8 mouse cellular contexts compared by ENCODE assay signal in the genomic region with DNA sequence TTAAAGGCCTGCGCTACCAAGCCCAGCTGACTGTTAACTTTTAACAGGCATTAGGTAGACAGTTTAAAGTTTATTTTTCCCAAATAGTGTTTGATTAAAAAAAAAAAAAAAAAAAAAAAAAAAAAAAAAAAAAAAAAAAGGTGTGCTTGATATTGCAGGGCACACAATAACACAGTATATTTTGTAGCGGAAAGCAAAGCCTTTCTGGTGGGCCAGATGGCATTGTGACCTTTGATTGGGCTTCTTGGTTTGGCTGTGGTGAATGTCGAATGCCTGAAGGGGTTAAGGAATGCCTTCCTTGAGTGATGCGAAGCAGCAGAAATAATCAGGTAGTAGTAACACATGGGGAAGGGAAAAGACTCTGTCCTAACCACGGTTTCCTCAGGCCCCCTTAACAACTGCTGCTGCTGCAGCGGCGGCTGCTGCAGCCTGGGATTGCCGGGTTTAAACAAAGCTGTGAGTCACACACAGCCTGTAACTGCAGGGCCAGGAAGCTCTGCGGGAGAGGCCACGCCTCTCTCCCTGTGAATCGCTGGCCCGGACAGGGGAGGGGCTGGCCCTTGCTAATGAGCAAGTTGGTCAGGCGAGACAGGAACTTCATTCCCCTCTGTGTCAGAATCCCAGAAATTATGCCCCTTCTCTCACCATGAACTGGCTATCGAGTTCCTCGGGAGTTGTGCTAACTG. TPM values are rescaled to one million over a fixed set of nuclear protein-coding genes. Genes with fewer than 3 reads are reported as not detected.
A peak's percentile ranks its signal among the peaks of the same experiment; 100 is the strongest.
DNase-seq lines count a peak whose midpoint lies in the region.

No protein-coding gene starts in this region.

- peaks cover 76% of the 10 kb centered on the region for H3K4me1 ChIP-seq in megakaryocyte, embryonic 14.5 days

- H3K4me3 ChIP-seq in megakaryocyte, embryonic 14.5 days (replicated peaks) = peak overlapping the region; percentile 97

- H3K9me3 ChIP-seq in megakaryocyte, embryonic 14.5 days = no peaks in the 10 kb centered on the region

- DNase-seq in adrenal gland, adult (ENCODE audit: inconsistent age in 2 of 2, low spot score in 1 of 2) = peak; percentile 92 to 95
- DNase-seq in embryo, embryonic 10 days (ENCODE audit: low spot score) = peak; percentile 93
- peak; percentile 70 for DNase-seq in gastrocnemius, postnatal 10 days
- peak; percentile 66 for DNase-seq in hindlimb bud, embryonic 11.5 days (ENCODE audit: extremely low spot score, low read depth, low spot score)
- DNase-seq in left cerebral cortex, adult 9 months (ENCODE audit: low spot score in 2 of 2) = peak; percentile 31 to 56
- DNase-seq in right cerebral cortex, postnatal 10 days (ENCODE audit: low spot score in 2 of 2) = peak; percentile 69 to 73
- DNase-seq in urinary bladder, postnatal 25 days (ENCODE audit: low spot score) = peak; percentile 62

- H3K36me3 ChIP-seq in megakaryocyte, embryonic 14.5 days (replicated peaks; ENCODE audit: low read length) = peaks cover 13% of the 10 kb centered on the region

- H3K27me3 ChIP-seq in megakaryocyte, embryonic 14.5 days (replicated peaks) = no peaks in the 10 kb centered on the region

RNA-seq across cellular contexts. Expression of a gene that starts 18.9 kb away (rescaled TPM):
- total RNA-seq in gastrocnemius, postnatal 10 days (2021) = 10 to 100 TPM; 21.2 to 32.0 TPM
- polyA plus RNA-seq in megakaryocyte, embryonic 14.5 days (2012; ENCODE audit: insufficient read depth, low replicate concordance) = 1.3 and 9.3 TPM in 2 replicates

Comparison
In these comparisons a context has a peak if more than half of its experiments do, and no peak if none do; other contexts are left out.
1. Peak in every context shown above with its lines: DNase-seq and H3K4me3 ChIP-seq.
2. DNase-seq: peak in every context shown above with its lines; median percentile 94 in adrenal gland, adult; 93 in embryo, embryonic 10 days; 71 in right cerebral cortex, postnatal 10 days; 70 in gastrocnemius, postnatal 10 days; 66 in hindlimb bud, embryonic 11.5 days; 62 in urinary bladder, postnatal 25 days; 44 in left cerebral cortex, adult 9 months.